Mouse (Mus musculus) spleen, adult 2 months (tissue): ENCODE data around the gene Gm28539. TPM values are rescaled to one million over a fixed set of nuclear protein-coding genes. Genes with fewer than 3 reads are reported as not detected.

Experiments
- DNase-seq, 2 experiments: peaks; one replicate each; pipeline versions ENCODE4 v3.0.0 to v3.0.0-alpha.2; 2012 to 2021; ENCODE audit warnings: low spot score in 2 of 2, low read depth in 1 of 2
- H3K27ac ChIP-seq: fragments of 200-500 bp; 2 replicates; pipeline ENCODE4 v1.5.1; 2012; ENCODE audit warnings: low read length, inconsistent platforms; ENCODE audit not compliant: insufficient read depth
- H3K27me3 ChIP-seq: fragments of 200-500 bp; 2 replicates; pipeline ENCODE4 v1.6.1; 2012; ENCODE audit warnings: mild to moderate bottlenecking, moderate library complexity, low read length, inconsistent platforms; ENCODE audit not compliant: control insufficient read depth, insufficient read depth
- H3K36me3 ChIP-seq: fragments of 200-500 bp; 2 replicates; pipeline ENCODE4 v1.6.1; 2012; ENCODE audit warnings: mild to moderate bottlenecking, low read length, inconsistent platforms; ENCODE audit not compliant: control insufficient read depth, insufficient read depth
- H3K4me1 ChIP-seq: fragments of 200-500 bp; 2 replicates; pipeline ENCODE4 v1.6.1; 2011; ENCODE audit warnings: inconsistent platforms; ENCODE audit not compliant: control insufficient read depth, insufficient read depth, insufficient read length
- H3K4me3 ChIP-seq: fragments of 200-500 bp; 2 replicates; pipeline ENCODE4 v1.5.1; 2011; ENCODE audit warnings: mild to moderate bottlenecking, inconsistent platforms; ENCODE audit not compliant: insufficient read depth, insufficient read length; ENCODE audit errors: extremely low read depth
- CTCF ChIP-seq: fragments of 200-500 bp; IDR thresholded peaks from 2 replicates; pipeline ENCODE4 v1.5.1; 2011; ENCODE audit warnings: mild to moderate bottlenecking, inconsistent platforms; ENCODE audit not compliant: insufficient read depth, insufficient read length, insufficient replicate concordance; ENCODE audit errors: extremely low read depth
- POLR2A ChIP-seq: fragments of 200-500 bp; IDR thresholded peaks from 2 replicates; pipeline ENCODE4 v1.6.1; 2011; ENCODE audit warnings: low read depth, low read length, inconsistent platforms
- WGBS: fragments of 180-500 bp; shearing (Covaris S2); methylation state at CpG from one replicate; pipeline ENCODE4 v1.1.7; 2018; 5-methylcytosine and 5-hydroxymethylcytosine counted together
- polyA plus RNA-seq: library from polyadenylated mRNA; depleted of rRNA; stranded (reverse); fragments of >200 nt; gene quantifications from 2 replicates; pipeline ENCODE4 v1.2.3, GENCODE M21; 2012

Gene Gm28539
- polyA plus RNA-seq, 1 experiment: 1.9 TPM

GRCm38 (mm10) chr16:18877386-18878090 is 41.2 kb downstream of the Gm28539 start:
- H3K27ac ChIP-seq: peak overlapping the region; percentile 98
- no peaks in the 10 kb centered on the region for H3K27me3 ChIP-seq
- WGBS: under 1% methylated on average over 39 of the region's 43 CpGs
- peak; percentile 34 to 45 for DNase-seq
- H3K4me3 ChIP-seq: peak overlapping the region; percentile 100
- peaks cover 10% of the 10 kb centered on the region for H3K36me3 ChIP-seq
- H3K4me1 ChIP-seq: peaks cover 3% of the 10 kb centered on the region; the same call in 1 of the 2 replicates
- TF ChIP-seq CTCF (no peak), POLR2A (no peak)

- Histone ChIP-seq H3K27ac (peak overlapping the region; percentile 98), H3K36me3 (peaks cover 4% of the 10 kb centered on the region; the same call in 1 of the 2 replicates), H3K27me3 (no peaks in the 10 kb centered on the region), H3K4me3 (peak overlapping the region; percentile 100), H3K4me1 (peaks cover 3% of the 10 kb centered on the region; the same call in 1 of the 2 replicates)
- 12% methylated on average over 20 of the region's 20 CpGs for WGBS
- DNase-seq: no peak
- TF ChIP-seq POLR2A (no peak), CTCF (no peak)
Observed at GRCm38 (mm10) chr16:18878091-18878720, 41.8 kb downstream of the Gm28539 start.

GRCm38 (mm10) chr16:18884044-18884443 is 47.7 kb downstream of the Gm28539 start:
- no peak overlapping the region for H3K27ac ChIP-seq
- TF ChIP-seq POLR2A: no peak
- no peak for TF ChIP-seq CTCF
- no peaks in the 10 kb centered on the region for H3K27me3 ChIP-seq
- DNase-seq: no peak
- H3K36me3 ChIP-seq: no peaks in the 10 kb centered on the region; the same call in 1 of the 2 replicates
- H3K4me3 ChIP-seq: no peak overlapping the region
- H3K4me1 ChIP-seq: no peaks in the 10 kb centered on the region

GRCm38 (mm10) chr16:18893840-18894372 is 57.5 kb downstream of the Gm28539 start:
- Histone ChIP-seq H3K4me3 (no peak overlapping the region), H3K36me3 (peaks cover 20% of the 10 kb centered on the region), H3K27me3 (no peaks in the 10 kb centered on the region), H3K27ac (no peak overlapping the region), H3K4me1 (no peaks in the 10 kb centered on the region)
- no peak for DNase-seq
- TF ChIP-seq CTCF: no peak
- no peak for TF ChIP-seq POLR2A
- WGBS: 92% methylated on average over 4 of the region's 4 CpGs

- Histone ChIP-seq H3K4me1 (no peaks in the 10 kb centered on the region), H3K4me3 (no peak overlapping the region), H3K27ac (no peak overlapping the region), H3K36me3 (peaks cover 25% of the 10 kb centered on the region), H3K27me3 (no peaks in the 10 kb centered on the region)
- DNase-seq: no peak
- TF ChIP-seq POLR2A: no peak
- no peak for TF ChIP-seq CTCF
- WGBS: 75% methylated on average over 3 of the region's 3 CpGs
Observed at GRCm38 (mm10) chr16:18895249-18895648, 58.9 kb downstream of the Gm28539 start.

GRCm38 (mm10) chr16:18896429-18896828 is 60.0 kb downstream of the Gm28539 start:
- Histone ChIP-seq H3K4me3 (no peak overlapping the region), H3K4me1 (no peaks in the 10 kb centered on the region), H3K27ac (no peak overlapping the region), H3K27me3 (no peaks in the 10 kb centered on the region), H3K36me3 (peaks cover 31% of the 10 kb centered on the region)
- DNase-seq: no peak
- WGBS: 80% methylated on average over 10 of the region's 10 CpGs
- no peak for TF ChIP-seq CTCF
- no peak for TF ChIP-seq POLR2A

GRCm38 (mm10) chr16:18905648-18906047 is 69.3 kb downstream of the Gm28539 start:
- Histone ChIP-seq H3K27ac (no peak overlapping the region), H3K4me1 (no peaks in the 10 kb centered on the region), H3K4me3 (no peak overlapping the region), H3K36me3 (peaks cover 11% of the 10 kb centered on the region), H3K27me3 (no peaks in the 10 kb centered on the region)
- no peak for DNase-seq
- WGBS: 82% methylated on average over 1 of the region's 1 CpGs
- TF ChIP-seq POLR2A: no peak
- TF ChIP-seq CTCF: no peak
